Mouse (Mus musculus): ENCODE measurements around the gene H2al1g.
"Not testable (repeated sequence)": the region's sequence is repeated elsewhere in the genome, so short reads cannot be mapped to it uniquely, and the experiment has no call there.

GRCm38 (mm10) chrX:11317956-11318355 lies at the start of gene H2al1g:
- not testable (repeated sequence) for TF ChIP-seq EP300 (IDR thresholded peaks at IDR 0.05; ENCODE audit: low read length); MEF2A (IDR thresholded peaks at IDR 0.05; ENCODE audit: borderline replicate concordance, low read depth, low read length); CTCF (conservative IDR thresholded peaks at IDR 0.05 in 1 of 2, IDR thresholded peaks at IDR 0.05 in 1 of 2; ENCODE audit: low read depth in 2 of 2, low read length in 2 of 2); SIN3A (IDR thresholded peaks at IDR 0.05; ENCODE audit: low read length); RCOR1 (conservative IDR thresholded peaks at IDR 0.05; ENCODE audit: low read depth, low read length); MYC (IDR thresholded peaks at IDR 0.05; ENCODE audit: low read depth, low read length); ELF1 (IDR thresholded peaks at IDR 0.05; ENCODE audit: low read depth, low read length); CHD1 (IDR thresholded peaks at IDR 0.05; ENCODE audit: low read depth, low read length); KAT2A (IDR thresholded peaks at IDR 0.05; ENCODE audit: insufficient replicate concordance, low read length)

All from CH12.LX (cell line).